Mouse (Mus musculus) ES-Bruce4 (cell line): ENCODE data around the gene Mrpl40.

Source experiments
- CTCF ChIP-seq: IDR thresholded peaks from one replicate; pipeline ENCODE4 v1.8.1; 2011; ENCODE audit warnings: low read depth, low read length
- POLR2A ChIP-seq: IDR thresholded peaks from one replicate; pipeline ENCODE4 v1.8.1; 2011; ENCODE audit warnings: low read length; ENCODE audit not compliant: insufficient read depth

- no peak for TF ChIP-seq CTCF
- TF ChIP-seq POLR2A: no peak
Observed at GRCm38 (mm10) chr16:18884044-18884443, 7.4 kb upstream of the Mrpl40 start.
